Mouse (Mus musculus): Measurements from ENCODE around the gene Sufu. TPM values are rescaled to one million over a fixed set of nuclear protein-coding genes. Genes with fewer than 3 reads are reported as not detected.

Gene Sufu
- polyA plus RNA-seq, 1 experiment from 2014 or later: 5.7 TPM

- H3K9ac ChIP-seq (ENCODE audit: low read depth, low read length): no peak overlapping the region
- 0 out of 2 replicates have a peak overlapping the region, but pooled peaks have one; percentile 28 for H3K4me2 ChIP-seq (ENCODE audit: low read depth, low read length)
These were observed 125.8 kb downstream of the Sufu start for GRCm38 (mm10) chr19:46522433-46523044.

GRCm38 (mm10) chr19:46523131-46523479 lies 126.4 kb downstream of the Sufu start:
- H3K9ac ChIP-seq (ENCODE audit: low read depth, low read length): no peak overlapping the region
- no peak for ATAC-seq (ENCODE audit: low read depth)
- H3K4me1 ChIP-seq (ENCODE audit: control insufficient read depth, low read depth, low read length): peaks cover 39% of the 10 kb centered on the region
- no peak overlapping the region for H3K27ac ChIP-seq (ENCODE audit: low read length)
- no peak overlapping the region for H3K4me3 ChIP-seq (ENCODE audit: low read depth, low read length)
- no peak overlapping the region; the same call in 1 of the 2 replicates for H3K4me2 ChIP-seq (ENCODE audit: low read depth, low read length)
- peaks cover 23% of the 10 kb centered on the region for H3K27me3 ChIP-seq (ENCODE audit: control insufficient read depth, insufficient read depth, low read depth, low read length)
- no peaks in the 10 kb centered on the region for H3K9me3 ChIP-seq (replicated peaks; ENCODE audit: control insufficient read depth, low read length)
- H3K36me3 ChIP-seq (ENCODE audit: control insufficient read depth, insufficient read depth): no peaks in the 10 kb centered on the region

More at GRCm38 (mm10) chr19:46522433-46523044, 125.8 kb downstream of the Sufu start:
- Histone ChIP-seq H3K36me3 (ENCODE audit: control insufficient read depth, insufficient read depth) (no peaks in the 10 kb centered on the region), H3K9me3 (replicated peaks; ENCODE audit: control insufficient read depth, low read length) (no peaks in the 10 kb centered on the region), H3K27ac (ENCODE audit: low read length) (no peak overlapping the region), H3K4me3 (ENCODE audit: low read depth, low read length) (no peak overlapping the region), H3K4me1 (ENCODE audit: control insufficient read depth, low read depth, low read length) (peaks cover 41% of the 10 kb centered on the region), H3K27me3 (ENCODE audit: control insufficient read depth, insufficient read depth, low read depth, low read length) (peaks cover 23% of the 10 kb centered on the region)
- no peak for ATAC-seq (ENCODE audit: low read depth)
- WGBS (ENCODE audit: insufficient replicate concordance): 11% methylated on average over 15 of the region's 15 CpGs

GRCm38 (mm10) chr19:46523480-46524151 lies 126.9 kb downstream of the Sufu start:
- Histone ChIP-seq H3K27me3 (ENCODE audit: control insufficient read depth, insufficient read depth, low read depth, low read length) (peaks cover 23% of the 10 kb centered on the region), H3K4me3 (ENCODE audit: low read depth, low read length) (no peak overlapping the region), H3K27ac (ENCODE audit: low read length) (no peak overlapping the region; the same call in 1 of the 2 replicates), H3K4me2 (ENCODE audit: low read depth, low read length) (peak overlapping the region; percentile 38), H3K36me3 (ENCODE audit: control insufficient read depth, insufficient read depth) (no peaks in the 10 kb centered on the region), H3K4me1 (ENCODE audit: control insufficient read depth, low read depth, low read length) (peaks cover 39% of the 10 kb centered on the region), H3K9ac (ENCODE audit: low read depth, low read length) (0 out of 2 replicates have a peak overlapping the region, but pooled peaks have one; percentile 17), H3K9me3 (replicated peaks; ENCODE audit: control insufficient read depth, low read length) (no peaks in the 10 kb centered on the region)
- 18% methylated on average over 20 of the region's 20 CpGs for WGBS (ENCODE audit: insufficient replicate concordance)
- ATAC-seq (ENCODE audit: low read depth): no peak

GRCm38 (mm10) chr19:46524152-46524544 lies 127.5 kb downstream of the Sufu start:
- peaks cover 41% of the 10 kb centered on the region for H3K4me1 ChIP-seq (ENCODE audit: control insufficient read depth, low read depth, low read length)
- no peak overlapping the region; the same call in 1 of the 2 replicates for H3K27ac ChIP-seq (ENCODE audit: low read length)
- 21% methylated on average over 6 of the region's 6 CpGs for WGBS (ENCODE audit: insufficient replicate concordance)
- no peaks in the 10 kb centered on the region for H3K9me3 ChIP-seq (replicated peaks; ENCODE audit: control insufficient read depth, low read length)
- no peak for ATAC-seq (ENCODE audit: low read depth)
- H3K4me3 ChIP-seq (ENCODE audit: low read depth, low read length): no peak overlapping the region
- H3K27me3 ChIP-seq (ENCODE audit: control insufficient read depth, insufficient read depth, low read depth, low read length): peaks cover 23% of the 10 kb centered on the region
- 0 out of 2 replicates have a peak overlapping the region, but pooled peaks have one; percentile 17 for H3K9ac ChIP-seq (ENCODE audit: low read depth, low read length)
- H3K36me3 ChIP-seq (ENCODE audit: control insufficient read depth, insufficient read depth): no peaks in the 10 kb centered on the region
- H3K4me2 ChIP-seq (ENCODE audit: low read depth, low read length): peak overlapping the region; percentile 38

GRCm38 (mm10) chr19:46524601-46525321 lies 128.1 kb downstream of the Sufu start:
- no peaks in the 10 kb centered on the region for H3K9me3 ChIP-seq (replicated peaks; ENCODE audit: control insufficient read depth, low read length)
- peak; percentile 33 for ATAC-seq (ENCODE audit: low read depth)
- 31% methylated on average over 13 of the region's 14 CpGs for WGBS (ENCODE audit: insufficient replicate concordance)
- no peaks in the 10 kb centered on the region for H3K36me3 ChIP-seq (ENCODE audit: control insufficient read depth, insufficient read depth)
- peaks cover 23% of the 10 kb centered on the region for H3K27me3 ChIP-seq (ENCODE audit: control insufficient read depth, insufficient read depth, low read depth, low read length)
- peak overlapping the region; percentile 38 for H3K4me2 ChIP-seq (ENCODE audit: low read depth, low read length)
- no peak overlapping the region for H3K27ac ChIP-seq (ENCODE audit: low read length)
- H3K4me3 ChIP-seq (ENCODE audit: low read depth, low read length): no peak overlapping the region
- H3K4me1 ChIP-seq (ENCODE audit: control insufficient read depth, low read depth, low read length): peaks cover 47% of the 10 kb centered on the region
- no peak overlapping the region for H3K9ac ChIP-seq (ENCODE audit: low read depth, low read length)

GRCm38 (mm10) chr19:46525691-46526631 lies 129.3 kb downstream of the Sufu start:
- no peaks in the 10 kb centered on the region for H3K9me3 ChIP-seq (replicated peaks; ENCODE audit: control insufficient read depth, low read length)
- WGBS (ENCODE audit: insufficient replicate concordance): 76% methylated on average over 10 of the region's 10 CpGs
- no peak overlapping the region for H3K27ac ChIP-seq (ENCODE audit: low read length)

GRCm38 (mm10) chr19:46527632-46528528 lies 131.2 kb downstream of the Sufu start:
- H3K4me3 ChIP-seq (ENCODE audit: low read depth, low read length): peak overlapping the region; percentile 23

More at GRCm38 (mm10) chr19:46525691-46526631, 129.3 kb downstream of the Sufu start:
- Histone ChIP-seq H3K27me3 (ENCODE audit: control insufficient read depth, insufficient read depth, low read depth, low read length) (peaks cover 23% of the 10 kb centered on the region), H3K9ac (ENCODE audit: low read depth, low read length) (no peak overlapping the region), H3K4me1 (ENCODE audit: control insufficient read depth, low read depth, low read length) (peaks cover 51% of the 10 kb centered on the region), H3K4me3 (ENCODE audit: low read depth, low read length) (no peak overlapping the region), H3K4me2 (ENCODE audit: low read depth, low read length) (no peak overlapping the region), H3K36me3 (ENCODE audit: control insufficient read depth, insufficient read depth) (no peaks in the 10 kb centered on the region)
- ATAC-seq (ENCODE audit: low read depth): no peak

More at GRCm38 (mm10) chr19:46527632-46528528, 131.2 kb downstream of the Sufu start:
- no peaks in the 10 kb centered on the region for H3K36me3 ChIP-seq (ENCODE audit: control insufficient read depth, insufficient read depth)
- H3K27me3 ChIP-seq (ENCODE audit: control insufficient read depth, insufficient read depth, low read depth, low read length): peaks cover 20% of the 10 kb centered on the region
- H3K4me1 ChIP-seq (ENCODE audit: control insufficient read depth, low read depth, low read length): peaks cover 64% of the 10 kb centered on the region
- no peak overlapping the region for H3K27ac ChIP-seq (ENCODE audit: low read length)
- ATAC-seq (ENCODE audit: low read depth): no peak
- no peaks in the 10 kb centered on the region for H3K9me3 ChIP-seq (replicated peaks; ENCODE audit: control insufficient read depth, low read length)
- peak overlapping the region; percentile 67 for H3K4me2 ChIP-seq (ENCODE audit: low read depth, low read length)
- H3K9ac ChIP-seq (ENCODE audit: low read depth, low read length): peak overlapping the region; percentile 35; the same call in 1 of the 2 replicates
- WGBS (ENCODE audit: insufficient replicate concordance): 36% methylated on average over 17 of the region's 17 CpGs

All from liver, embryonic 16.5 days (tissue).